ENCODE assay signal across 19 mouse cellular contexts in the genomic region with DNA sequence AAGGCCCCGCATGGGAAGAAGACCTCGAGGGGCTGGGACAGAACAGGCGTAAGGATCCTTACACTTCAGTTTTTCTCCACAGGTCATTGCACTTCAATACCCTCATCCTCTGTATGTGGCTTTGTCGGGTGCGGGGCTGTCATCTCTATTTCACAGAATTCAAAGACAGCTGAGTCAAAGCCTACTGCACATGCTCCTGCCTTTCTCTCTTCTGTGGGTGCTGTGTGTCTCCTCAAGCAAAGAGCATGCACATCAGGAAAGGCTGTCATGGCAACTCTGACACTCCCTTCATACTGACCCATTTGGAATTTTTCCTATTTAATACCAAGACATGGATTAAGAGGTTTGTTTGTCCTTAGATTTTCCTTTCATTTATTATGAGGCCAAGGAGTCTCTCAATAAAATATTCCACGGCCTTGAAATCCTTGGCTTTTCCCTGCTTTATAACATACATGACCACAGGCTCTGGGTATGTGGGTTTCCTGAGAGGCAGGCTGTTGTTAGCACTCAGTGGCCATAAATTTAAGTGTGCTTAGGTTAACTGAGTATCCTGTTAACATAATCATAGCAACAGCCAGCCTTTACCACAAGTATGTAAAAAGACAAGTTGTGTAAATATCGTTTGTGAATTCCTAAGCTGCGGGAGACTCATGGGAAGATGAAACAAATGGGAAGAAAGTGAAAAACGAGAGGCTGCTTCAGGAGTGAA.
A peak's percentile ranks its signal among the peaks of the same experiment; 100 is the strongest.
DNase-seq lines count a peak whose midpoint lies in the region; ATAC-seq lines count a peak whose summit lies in the region.
"Had no signal": no experiment of that assay in that cellular context is flagged by ENCODE, and none has a peak within 500 bp of the region (broad histone marks: within the 10 kb centered on the region; RNA-seq: fewer than 3 reads in every experiment).

No protein-coding gene starts in this region.

- no peak overlapping the region for H3K4me3 ChIP-seq in forebrain, embryonic 10.5 days
- no peak overlapping the region for H3K4me3 ChIP-seq in forebrain, embryonic 11.5 days (ENCODE audit: low read depth, low read length)
- H3K4me3 ChIP-seq in limb, embryonic 12.5 days (replicated peaks) = no peak overlapping the region
- no peak overlapping the region for H3K4me3 ChIP-seq in limb, embryonic 10.5 days
- H3K4me3 ChIP-seq in hindbrain, embryonic 14.5 days (replicated peaks; ENCODE audit: low read length) = no peak overlapping the region
- H3K4me3 ChIP-seq in midbrain, embryonic 16.5 days (ENCODE audit: low read depth, low read length) = no peak overlapping the region
- H3K4me3 ChIP-seq: heart, adult 2 months; limb, embryonic 13.5 days; neural tube, embryonic 12.5 days; stomach, embryonic 15.5 days had no signal

- H3K9ac ChIP-seq in forebrain, embryonic 11.5 days (ENCODE audit: low read length) = no peak overlapping the region
- no peak overlapping the region for H3K9ac ChIP-seq in limb, embryonic 12.5 days (replicated peaks)
- H3K9ac ChIP-seq in hindbrain, embryonic 14.5 days = peak overlapping the region; percentile 21; the same call in 1 of the 2 replicates
- no peak overlapping the region for H3K9ac ChIP-seq in midbrain, embryonic 16.5 days (ENCODE audit: low read depth, low read length)
- H3K9ac ChIP-seq: limb, embryonic 13.5 days; neural tube, embryonic 12.5 days; stomach, embryonic 15.5 days had no signal

- no peaks in the 10 kb centered on the region for H3K9me3 ChIP-seq in forebrain, embryonic 10.5 days
- H3K9me3 ChIP-seq in forebrain, embryonic 11.5 days (ENCODE audit: control insufficient read depth, low read length) = no peaks in the 10 kb centered on the region
- H3K9me3 ChIP-seq in limb, embryonic 12.5 days = no peaks in the 10 kb centered on the region
- H3K9me3 ChIP-seq in limb, embryonic 10.5 days (replicated peaks) = no peaks in the 10 kb centered on the region
- no peaks in the 10 kb centered on the region for H3K9me3 ChIP-seq in hindbrain, embryonic 14.5 days (ENCODE audit: control insufficient read depth, low read length)
- H3K9me3 ChIP-seq in midbrain, embryonic 16.5 days (replicated peaks; ENCODE audit: control insufficient read depth, low read length, poor library complexity, severe bottlenecking) = no peaks in the 10 kb centered on the region
- H3K9me3 ChIP-seq: limb, embryonic 13.5 days; neural tube, embryonic 12.5 days; stomach, embryonic 15.5 days had no signal

- H3K27me3 ChIP-seq in forebrain, embryonic 10.5 days (ENCODE audit: poor library complexity, severe bottlenecking) = no peaks in the 10 kb centered on the region
- H3K27me3 ChIP-seq in forebrain, embryonic 11.5 days (ENCODE audit: control insufficient read depth, insufficient read depth, low read length) = no peaks in the 10 kb centered on the region
- no peaks in the 10 kb centered on the region for H3K27me3 ChIP-seq in limb, embryonic 12.5 days
- no peaks in the 10 kb centered on the region for H3K27me3 ChIP-seq in limb, embryonic 10.5 days (ENCODE audit: low read depth, poor library complexity, severe bottlenecking)
- H3K27me3 ChIP-seq in hindbrain, embryonic 14.5 days (ENCODE audit: control insufficient read depth, insufficient read depth, low read length) = no peaks in the 10 kb centered on the region
- H3K27me3 ChIP-seq in midbrain, embryonic 16.5 days (ENCODE audit: control insufficient read depth, insufficient read depth, low read depth, low read length) = no peaks in the 10 kb centered on the region
- H3K27me3 ChIP-seq: CH12.LX; limb, embryonic 13.5 days; neural tube, embryonic 12.5 days; stomach, embryonic 15.5 days had no signal

- no peak; the same call in 1 of the 2 replicates for ATAC-seq in forebrain, embryonic 11.5 days (replicated peaks; ENCODE audit: low FRiP score)
- ATAC-seq in limb, embryonic 12.5 days (ENCODE audit: insufficient number of reproducible peaks, insufficient read depth, low FRiP score, low TSS enrichment, low read depth) = no peak
- ATAC-seq in hindbrain, embryonic 14.5 days (ENCODE audit: low FRiP score) = no peak
- ATAC-seq in midbrain, embryonic 16.5 days = 0 out of 2 replicates have a peak, but pooled peaks have one; percentile 58

- H3K27ac ChIP-seq in forebrain, embryonic 10.5 days = peak overlapping the region; percentile 72; the same call in 1 of the 2 replicates
- no peak overlapping the region for H3K27ac ChIP-seq in forebrain, embryonic 11.5 days (ENCODE audit: low read depth, low read length)
- H3K27ac ChIP-seq in limb, embryonic 12.5 days = no peak overlapping the region
- H3K27ac ChIP-seq in limb, embryonic 10.5 days = no peak overlapping the region
- peak overlapping the region; percentile 3 for H3K27ac ChIP-seq in hindbrain, embryonic 14.5 days
- H3K27ac ChIP-seq in midbrain, embryonic 16.5 days (ENCODE audit: low read length) = peak overlapping the region; percentile 30
- H3K27ac ChIP-seq: heart, adult 2 months; limb, embryonic 13.5 days; neural tube, embryonic 12.5 days; stomach, embryonic 15.5 days had no signal

- H3K4me2 ChIP-seq in forebrain, embryonic 11.5 days (ENCODE audit: low read depth, low read length, severe bottlenecking) = no peak overlapping the region
- 0 out of 2 replicates have a peak overlapping the region, but pooled peaks have one; percentile 6 for H3K4me2 ChIP-seq in limb, embryonic 12.5 days
- H3K4me2 ChIP-seq in hindbrain, embryonic 14.5 days (replicated peaks) = no peak overlapping the region
- no peak overlapping the region for H3K4me2 ChIP-seq in midbrain, embryonic 16.5 days (ENCODE audit: low read length)
- H3K4me2 ChIP-seq: stomach, embryonic 15.5 days had no signal

- WGBS in forebrain, embryonic 10.5 days = 74% methylated on average over 9 of the region's 9 CpGs
- 58% methylated on average over 9 of the region's 9 CpGs for WGBS in forebrain, embryonic 11.5 days
- WGBS in limb, embryonic 12.5 days = 65% methylated on average over 9 of the region's 9 CpGs
- 85% methylated on average over 9 of the region's 9 CpGs for WGBS in limb, embryonic 10.5 days
- 46% methylated on average over 9 of the region's 9 CpGs for WGBS in hindbrain, embryonic 14.5 days
- 30% methylated on average over 9 of the region's 9 CpGs for WGBS in midbrain, embryonic 16.5 days

- no peak for DNase-seq in forebrain, embryonic 10.5 days (ENCODE audit: extremely low spot score, low spot score)
- no peak for DNase-seq in forebrain, embryonic 11.5 days (ENCODE audit: low spot score)
- no peak for DNase-seq in limb, embryonic 10.5 days (ENCODE audit: low spot score)
- no peak for DNase-seq in hindbrain, embryonic 14.5 days (ENCODE audit: low spot score)
- no peak for DNase-seq in urinary bladder, postnatal 36 days (ENCODE audit: low spot score in 2 of 2)
- no peak for DNase-seq in heart, postnatal 4 days
- DNase-seq: adrenal gland, postnatal 14 days; cerebellum, adult 8-10 months; heart, adult 2 months; kidney, adult 11 months; kidney, postnatal 4 days; spleen, adult 18-20 months; thymus, postnatal 36 days had no signal

- peaks cover 20% of the 10 kb centered on the region for H3K4me1 ChIP-seq in forebrain, embryonic 10.5 days
- no peaks in the 10 kb centered on the region; the same call in 1 of the 2 replicates for H3K4me1 ChIP-seq in forebrain, embryonic 11.5 days (replicated peaks; ENCODE audit: control insufficient read depth, insufficient read depth, low read length)
- H3K4me1 ChIP-seq in limb, embryonic 12.5 days (replicated peaks) = peaks cover 18% of the 10 kb centered on the region
- peaks cover 11% of the 10 kb centered on the region for H3K4me1 ChIP-seq in limb, embryonic 10.5 days
- H3K4me1 ChIP-seq in hindbrain, embryonic 14.5 days (replicated peaks; ENCODE audit: control insufficient read depth, insufficient read depth, low read length) = peaks cover 17% of the 10 kb centered on the region
- H3K4me1 ChIP-seq in midbrain, embryonic 16.5 days (ENCODE audit: control insufficient read depth, insufficient read depth, low read length) = peaks cover 16% of the 10 kb centered on the region

- H3K36me3 ChIP-seq in forebrain, embryonic 10.5 days (replicated peaks) = no peaks in the 10 kb centered on the region
- no peaks in the 10 kb centered on the region for H3K36me3 ChIP-seq in forebrain, embryonic 11.5 days (ENCODE audit: control insufficient read depth, insufficient read depth, low read length)
- H3K36me3 ChIP-seq in limb, embryonic 12.5 days = no peaks in the 10 kb centered on the region
- H3K36me3 ChIP-seq in limb, embryonic 10.5 days = no peaks in the 10 kb centered on the region
- no peaks in the 10 kb centered on the region for H3K36me3 ChIP-seq in hindbrain, embryonic 14.5 days (replicated peaks; ENCODE audit: control insufficient read depth, insufficient read depth)
- H3K36me3 ChIP-seq in midbrain, embryonic 16.5 days (ENCODE audit: control insufficient read depth, insufficient read depth, low read length) = no peaks in the 10 kb centered on the region
- H3K36me3 ChIP-seq: limb, embryonic 13.5 days; neural tube, embryonic 12.5 days; stomach, embryonic 15.5 days had no signal

Comparison
In these comparisons a context has a peak if more than half of its experiments do, and no peak if none do; other contexts are left out.
1. H3K27ac ChIP-seq: peak in forebrain, embryonic 10.5 days (single experiment), hindbrain, embryonic 14.5 days (single experiment) and midbrain, embryonic 16.5 days (single experiment); none in forebrain, embryonic 11.5 days (single experiment), limb, embryonic 12.5 days (single experiment) and limb, embryonic 10.5 days (single experiment).